Comparison of ENCODE assay signal across 17 mouse cellular contexts in the genomic region with DNA sequence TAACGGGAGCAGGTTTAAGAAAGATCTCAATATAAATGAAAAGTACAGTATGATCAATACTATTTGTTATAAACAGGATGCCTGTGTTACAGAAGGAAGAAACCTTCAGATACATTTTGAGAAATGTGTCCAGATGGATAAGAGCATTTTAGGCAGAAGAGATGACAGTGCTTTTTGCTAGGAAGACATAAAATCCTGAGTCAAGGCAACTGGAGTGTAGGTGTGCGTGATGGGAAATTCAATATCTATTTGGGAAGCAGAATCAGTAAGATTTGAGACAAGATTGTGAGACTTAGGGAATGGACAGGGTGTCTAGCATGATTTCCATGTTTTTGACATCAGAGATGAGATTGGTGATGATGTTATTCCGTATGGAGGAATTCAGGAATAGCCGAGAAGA.
"Had no signal": no experiment of that assay in that cellular context is flagged by ENCODE, and none has a peak within 500 bp of the region (broad histone marks: within the 10 kb centered on the region; RNA-seq: fewer than 3 reads in every experiment).

No protein-coding gene starts in this region.

- H3K9me3 ChIP-seq: neural tube, embryonic 12.5 days; neural tube, embryonic 13.5 days; neural tube, embryonic 15.5 days; stomach, embryonic 15.5 days had no signal

- H3K9ac ChIP-seq: neural tube, embryonic 12.5 days; neural tube, embryonic 13.5 days; neural tube, embryonic 15.5 days; stomach, embryonic 15.5 days had no signal

- H3K4me3 ChIP-seq: neural tube, embryonic 12.5 days; neural tube, embryonic 13.5 days; neural tube, embryonic 15.5 days; stomach, embryonic 15.5 days had no signal

- H3K27ac ChIP-seq: neural tube, embryonic 12.5 days; neural tube, embryonic 13.5 days; neural tube, embryonic 15.5 days; stomach, embryonic 15.5 days; stomach, postnatal 0 days had no signal

- H3K36me3 ChIP-seq: neural tube, embryonic 12.5 days; neural tube, embryonic 13.5 days; neural tube, embryonic 15.5 days; stomach, embryonic 15.5 days had no signal

- DNase-seq: retina, postnatal 1 day; right cerebral cortex, adult 18-20 months; right cerebral cortex, postnatal 14 days; right cerebral cortex, postnatal 25 days; right cerebral cortex, postnatal 4 days; spleen, adult 18-20 months; thymus, adult 18-20 months; thymus, adult 2 months; thymus, postnatal 14 days; thymus, postnatal 25 days; thymus, postnatal 36 days; thymus, postnatal 4 days had no signal

- H3K4me1 ChIP-seq: neural tube, embryonic 12.5 days; neural tube, embryonic 13.5 days; neural tube, embryonic 15.5 days; stomach, embryonic 15.5 days had no signal

- H3K27me3 ChIP-seq: neural tube, embryonic 12.5 days; neural tube, embryonic 13.5 days; neural tube, embryonic 15.5 days; stomach, embryonic 15.5 days had no signal

- H3K4me2 ChIP-seq: neural tube, embryonic 12.5 days; neural tube, embryonic 13.5 days; neural tube, embryonic 15.5 days; stomach, embryonic 15.5 days had no signal
